Mouse (Mus musculus): Measurements from ENCODE around the gene Eef2. TPM values are rescaled to one million over a fixed set of nuclear protein-coding genes. Genes with fewer than 3 reads are reported as not detected.

The Eef2 gene
- polyA plus RNA-seq, 1 experiment: 1,330 TPM

GRCm38 (mm10) chr10:81190912-81191321 lies 14.5 kb downstream of the Eef2 start:
- Histone ChIP-seq H3K27ac (ENCODE audit: insufficient read depth, low read depth, low read length) (no peak overlapping the region), H3K36me3 (ENCODE audit: control insufficient read depth, insufficient read depth, low read length) (no peaks in the 10 kb centered on the region), H3K27me3 (replicated peaks; ENCODE audit: control insufficient read depth, insufficient read depth, low read length) (no peaks in the 10 kb centered on the region), H3K4me3 (ENCODE audit: insufficient read depth, low read depth, low read length) (no peak overlapping the region), H3K4me1 (ENCODE audit: control insufficient read depth, insufficient read depth, low read length) (peaks cover 3% of the 10 kb centered on the region; the same call in 1 of the 2 replicates)
- peak; percentile 49 for TF ChIP-seq CTCF (conservative IDR thresholded peaks at IDR 0.05; ENCODE audit: insufficient read depth, insufficient read length, low read depth, low read length)
- no peak for TF ChIP-seq POLR2A (IDR thresholded peaks at IDR 0.05; ENCODE audit: low read depth, low read length)
- WGBS: 57% methylated on average over 6 of the region's 6 CpGs
- DNase-seq: no peak

- Histone ChIP-seq H3K36me3 (ENCODE audit: control insufficient read depth, insufficient read depth, low read length) (no peaks in the 10 kb centered on the region), H3K4me3 (ENCODE audit: insufficient read depth, low read depth, low read length) (no peak overlapping the region), H3K4me1 (ENCODE audit: control insufficient read depth, insufficient read depth, low read length) (peaks cover 3% of the 10 kb centered on the region; the same call in 1 of the 2 replicates), H3K27me3 (replicated peaks; ENCODE audit: control insufficient read depth, insufficient read depth, low read length) (no peaks in the 10 kb centered on the region), H3K27ac (ENCODE audit: insufficient read depth, low read depth, low read length) (no peak overlapping the region)
- 71% methylated on average over 18 of the region's 18 CpGs for WGBS
- TF ChIP-seq CTCF (conservative IDR thresholded peaks at IDR 0.05; ENCODE audit: insufficient read depth, insufficient read length, low read depth, low read length) (no peak), POLR2A (IDR thresholded peaks at IDR 0.05; ENCODE audit: low read depth, low read length) (no peak)
- DNase-seq: no peak
Observed at GRCm38 (mm10) chr10:81191342-81191982, 15.0 kb downstream of the Eef2 start.

GRCm38 (mm10) chr10:81192270-81192967 lies 16.0 kb downstream of the Eef2 start:
- TF ChIP-seq POLR2A (IDR thresholded peaks at IDR 0.05; ENCODE audit: low read depth, low read length): peak; percentile 79
- TF ChIP-seq CTCF (conservative IDR thresholded peaks at IDR 0.05; ENCODE audit: insufficient read depth, insufficient read length, low read depth, low read length): no peak
- Histone ChIP-seq H3K4me1 (ENCODE audit: control insufficient read depth, insufficient read depth, low read length) (peaks cover 3% of the 10 kb centered on the region; the same call in 1 of the 2 replicates), H3K27me3 (replicated peaks; ENCODE audit: control insufficient read depth, insufficient read depth, low read length) (no peaks in the 10 kb centered on the region), H3K4me3 (ENCODE audit: insufficient read depth, low read depth, low read length) (peak overlapping the region; percentile 83), H3K36me3 (ENCODE audit: control insufficient read depth, insufficient read depth, low read length) (no peaks in the 10 kb centered on the region), H3K27ac (ENCODE audit: insufficient read depth, low read depth, low read length) (peak overlapping the region; percentile 94)
- DNase-seq: peak; percentile 88
- under 1% methylated on average over 93 of the region's 93 CpGs for WGBS

- H3K27me3 ChIP-seq (replicated peaks; ENCODE audit: control insufficient read depth, insufficient read depth, low read length): no peaks in the 10 kb centered on the region
- WGBS: 2% methylated on average over 19 of the region's 19 CpGs
Observed at GRCm38 (mm10) chr10:81192968-81193501, 16.6 kb downstream of the Eef2 start.

GRCm38 (mm10) chr10:81193991-81194774 lies 17.8 kb downstream of the Eef2 start:
- H3K36me3 ChIP-seq (ENCODE audit: control insufficient read depth, insufficient read depth, low read length): no peaks in the 10 kb centered on the region
- no peak overlapping the region for H3K4me3 ChIP-seq (ENCODE audit: insufficient read depth, low read depth, low read length)
- TF ChIP-seq CTCF (conservative IDR thresholded peaks at IDR 0.05; ENCODE audit: insufficient read depth, insufficient read length, low read depth, low read length) (no peak), POLR2A (IDR thresholded peaks at IDR 0.05; ENCODE audit: low read depth, low read length) (no peak)
- no peak overlapping the region for H3K27ac ChIP-seq (ENCODE audit: insufficient read depth, low read depth, low read length)
- peaks cover 3% of the 10 kb centered on the region; the same call in 1 of the 2 replicates for H3K4me1 ChIP-seq (ENCODE audit: control insufficient read depth, insufficient read depth, low read length)
- WGBS: 14% methylated on average over 37 of the region's 37 CpGs
- no peaks in the 10 kb centered on the region for H3K27me3 ChIP-seq (replicated peaks; ENCODE audit: control insufficient read depth, insufficient read depth, low read length)
- no peak for DNase-seq

More at GRCm38 (mm10) chr10:81192968-81193501, 16.6 kb downstream of the Eef2 start:
- DNase-seq: peak; percentile 54
- Histone ChIP-seq H3K4me1 (ENCODE audit: control insufficient read depth, insufficient read depth, low read length) (peaks cover 3% of the 10 kb centered on the region; the same call in 1 of the 2 replicates), H3K27ac (ENCODE audit: insufficient read depth, low read depth, low read length) (no peak overlapping the region), H3K4me3 (ENCODE audit: insufficient read depth, low read depth, low read length) (peak overlapping the region; percentile 83), H3K36me3 (ENCODE audit: control insufficient read depth, insufficient read depth, low read length) (no peaks in the 10 kb centered on the region)
- peak; percentile 10 for TF ChIP-seq POLR2A (IDR thresholded peaks at IDR 0.05; ENCODE audit: low read depth, low read length)
- TF ChIP-seq CTCF (conservative IDR thresholded peaks at IDR 0.05; ENCODE audit: insufficient read depth, insufficient read length, low read depth, low read length): no peak

- H3K4me3 ChIP-seq (ENCODE audit: insufficient read depth, low read depth, low read length): no peak overlapping the region
- DNase-seq: no peak
- H3K36me3 ChIP-seq (ENCODE audit: control insufficient read depth, insufficient read depth, low read length): no peaks in the 10 kb centered on the region
- peaks cover 3% of the 10 kb centered on the region; the same call in 1 of the 2 replicates for H3K4me1 ChIP-seq (ENCODE audit: control insufficient read depth, insufficient read depth, low read length)
- 69% methylated on average over 4 of the region's 4 CpGs for WGBS
- H3K27ac ChIP-seq (ENCODE audit: insufficient read depth, low read depth, low read length): no peak overlapping the region
- no peaks in the 10 kb centered on the region for H3K27me3 ChIP-seq (replicated peaks; ENCODE audit: control insufficient read depth, insufficient read depth, low read length)
- TF ChIP-seq CTCF (conservative IDR thresholded peaks at IDR 0.05; ENCODE audit: insufficient read depth, insufficient read length, low read depth, low read length): no peak
- TF ChIP-seq POLR2A (IDR thresholded peaks at IDR 0.05; ENCODE audit: low read depth, low read length): no peak
Observed at GRCm38 (mm10) chr10:81195300-81195699, 18.9 kb downstream of the Eef2 start.

Data from kidney, adult 2 months (tissue).